Mouse (Mus musculus): ENCODE data around the gene Map3k4. TPM values are rescaled to one million over a fixed set of nuclear protein-coding genes. Genes with fewer than 3 reads are reported as not detected.

Map3k4 gene
- polyA plus RNA-seq, 1 experiment from 2014 or later = 35.6 TPM

- 77% methylated on average over 8 of the region's 9 CpGs for WGBS
- no peaks in the 10 kb centered on the region for H3K4me1 ChIP-seq (replicated peaks; ENCODE audit: control insufficient read depth, insufficient read depth)
- H3K36me3 ChIP-seq (ENCODE audit: control insufficient read depth, insufficient read depth, low read length) = peaks cover 9% of the 10 kb centered on the region; the same call in 1 of the 2 replicates
- DNase-seq (ENCODE audit: low spot score) (no peak), ATAC-seq (ENCODE audit: low FRiP score, low TSS enrichment) (0 out of 2 replicates have a peak, but pooled peaks have one; percentile 6)
- H3K27ac ChIP-seq (replicated peaks) = no peak overlapping the region
- H3K4me2 ChIP-seq (replicated peaks; ENCODE audit: low read depth) = no peak overlapping the region
- no peak overlapping the region for H3K9ac ChIP-seq (ENCODE audit: low read length)
- H3K27me3 ChIP-seq (ENCODE audit: control insufficient read depth, insufficient read depth, low read length) = no peaks in the 10 kb centered on the region
- no peaks in the 10 kb centered on the region for H3K9me3 ChIP-seq (ENCODE audit: control insufficient read depth, low read length)
- H3K4me3 ChIP-seq (ENCODE audit: low read depth, low read length) = no peak overlapping the region
- TF ChIP-seq EP300 (optimal IDR thresholded peaks at IDR 0.05) = no peak
- TF ChIP-seq CTCF (IDR thresholded peaks at IDR 0.05; ENCODE audit: low read depth) = no peak
These were observed 94.5 kb downstream of the Map3k4 start for GRCm38 (mm10) chr17:12224145-12224544.

DNA sequence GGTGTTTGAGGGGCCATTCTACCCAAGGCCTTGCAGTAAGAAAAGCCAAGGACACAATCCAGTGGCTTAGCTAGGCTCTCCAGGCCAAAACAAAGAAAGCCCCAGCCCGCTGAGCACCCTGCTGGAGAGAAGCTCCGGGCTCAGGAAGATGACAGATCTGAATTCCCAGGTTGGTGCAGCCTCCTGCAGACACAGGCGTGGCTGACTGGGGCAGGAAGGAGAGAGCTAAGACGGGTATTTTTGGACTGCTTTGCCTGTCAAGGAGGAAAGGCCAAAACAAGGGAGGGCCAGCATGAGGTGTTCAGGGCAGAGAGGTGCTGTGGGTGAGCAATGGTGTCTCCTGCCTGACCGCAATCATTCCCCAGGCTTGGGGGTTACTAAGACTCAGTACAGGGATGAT, 94.9 kb downstream of the Map3k4 start:
- peaks cover 8% of the 10 kb centered on the region; the same call in 1 of the 2 replicates for H3K36me3 ChIP-seq (ENCODE audit: control insufficient read depth, insufficient read depth, low read length)

GRCm38 (mm10) chr17:12221926-12222325, 96.7 kb downstream of the Map3k4 start:
- H3K27me3 ChIP-seq (ENCODE audit: control insufficient read depth, insufficient read depth, low read length) = no peaks in the 10 kb centered on the region
- H3K9me3 ChIP-seq (ENCODE audit: control insufficient read depth, low read length) = no peaks in the 10 kb centered on the region
- TF ChIP-seq CTCF (IDR thresholded peaks at IDR 0.05; ENCODE audit: low read depth) = no peak; the same call in 1 of the 2 replicates
- peaks cover 10% of the 10 kb centered on the region for H3K36me3 ChIP-seq (ENCODE audit: control insufficient read depth, insufficient read depth, low read length)
- H3K4me1 ChIP-seq (replicated peaks; ENCODE audit: control insufficient read depth, insufficient read depth) = no peaks in the 10 kb centered on the region
- ATAC-seq (ENCODE audit: low FRiP score, low TSS enrichment) (no peak), DNase-seq (ENCODE audit: low spot score) (no peak)
- H3K4me2 ChIP-seq (replicated peaks; ENCODE audit: low read depth) = no peak overlapping the region
- H3K27ac ChIP-seq (replicated peaks) = no peak overlapping the region
- no peak overlapping the region for H3K4me3 ChIP-seq (ENCODE audit: low read depth, low read length)
- WGBS = 41% methylated on average over 6 of the region's 6 CpGs
- H3K9ac ChIP-seq (ENCODE audit: low read length) = no peak overlapping the region

More for the DNA sequence above, 94.9 kb downstream of the Map3k4 start:
- no peak overlapping the region for H3K27ac ChIP-seq (replicated peaks)
- TF ChIP-seq EP300 (optimal IDR thresholded peaks at IDR 0.05) (no peak), CTCF (IDR thresholded peaks at IDR 0.05; ENCODE audit: low read depth) (no peak)
- 0 out of 2 replicates have a peak overlapping the region, but pooled peaks have one; percentile 4 for H3K9ac ChIP-seq (ENCODE audit: low read length)
- H3K9me3 ChIP-seq (ENCODE audit: control insufficient read depth, low read length) = no peaks in the 10 kb centered on the region
- no peak for ATAC-seq (ENCODE audit: low FRiP score, low TSS enrichment)
- 53% methylated on average over 5 of the region's 5 CpGs for WGBS
- no peaks in the 10 kb centered on the region for H3K4me1 ChIP-seq (replicated peaks; ENCODE audit: control insufficient read depth, insufficient read depth)
- no peaks in the 10 kb centered on the region for H3K27me3 ChIP-seq (ENCODE audit: control insufficient read depth, insufficient read depth, low read length)
- no peak for DNase-seq (ENCODE audit: low spot score)
- H3K4me3 ChIP-seq (ENCODE audit: low read depth, low read length) = no peak overlapping the region
- no peak overlapping the region for H3K4me2 ChIP-seq (replicated peaks; ENCODE audit: low read depth)

- no peak overlapping the region for H3K4me2 ChIP-seq (replicated peaks; ENCODE audit: low read depth)
- no peaks in the 10 kb centered on the region for H3K27me3 ChIP-seq (ENCODE audit: control insufficient read depth, insufficient read depth, low read length)
- no peak for ATAC-seq (ENCODE audit: low FRiP score, low TSS enrichment)
- no peak overlapping the region for H3K9ac ChIP-seq (ENCODE audit: low read length)
- no peaks in the 10 kb centered on the region for H3K4me1 ChIP-seq (replicated peaks; ENCODE audit: control insufficient read depth, insufficient read depth)
- no peak for TF ChIP-seq EP300 (optimal IDR thresholded peaks at IDR 0.05)
- TF ChIP-seq CTCF (IDR thresholded peaks at IDR 0.05; ENCODE audit: low read depth) = no peak
- H3K36me3 ChIP-seq (ENCODE audit: control insufficient read depth, insufficient read depth, low read length) = peaks cover 11% of the 10 kb centered on the region
- no peak overlapping the region for H3K4me3 ChIP-seq (ENCODE audit: low read depth, low read length)
- WGBS = 65% methylated on average over 6 of the region's 6 CpGs
- no peak overlapping the region for H3K27ac ChIP-seq (replicated peaks)
- DNase-seq (ENCODE audit: low spot score) = no peak
- H3K9me3 ChIP-seq (ENCODE audit: control insufficient read depth, low read length) = no peaks in the 10 kb centered on the region
These were observed 102.4 kb downstream of the Map3k4 start for GRCm38 (mm10) chr17:12216224-12216623.

DNA sequence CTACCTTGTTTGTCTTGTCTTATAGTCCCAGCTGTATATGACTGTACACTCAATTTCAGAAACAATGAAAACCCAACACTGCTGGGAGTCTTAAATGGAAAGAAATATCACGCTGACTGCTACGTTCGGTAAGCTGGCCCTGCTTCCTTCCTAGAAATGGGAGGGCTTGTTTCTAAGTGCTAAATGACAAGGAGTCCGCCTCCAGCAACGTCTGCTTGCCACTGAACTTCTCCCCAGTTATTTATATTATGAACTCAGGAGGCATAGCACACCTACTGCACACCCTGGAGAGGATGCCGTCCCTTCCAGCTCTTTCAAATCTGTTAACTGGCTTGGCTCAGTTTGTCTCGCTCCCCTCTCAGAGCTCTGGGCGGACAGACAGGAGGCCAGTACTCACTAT, 105.2 kb downstream of the Map3k4 start:
- Histone ChIP-seq H3K4me1 (replicated peaks; ENCODE audit: control insufficient read depth, insufficient read depth) (no peaks in the 10 kb centered on the region), H3K9ac (ENCODE audit: low read length) (no peak overlapping the region), H3K9me3 (ENCODE audit: control insufficient read depth, low read length) (no peaks in the 10 kb centered on the region), H3K27ac (replicated peaks) (no peak overlapping the region), H3K27me3 (ENCODE audit: control insufficient read depth, insufficient read depth, low read length) (no peaks in the 10 kb centered on the region), H3K4me2 (replicated peaks; ENCODE audit: low read depth) (no peak overlapping the region), H3K36me3 (ENCODE audit: control insufficient read depth, insufficient read depth, low read length) (peaks cover 9% of the 10 kb centered on the region), H3K4me3 (ENCODE audit: low read depth, low read length) (no peak overlapping the region)
- 83% methylated on average over 8 of the region's 8 CpGs for WGBS
- no peak for ATAC-seq (ENCODE audit: low FRiP score, low TSS enrichment)
- no peak for DNase-seq (ENCODE audit: low spot score)
- TF ChIP-seq CTCF (IDR thresholded peaks at IDR 0.05; ENCODE audit: low read depth) = no peak
- TF ChIP-seq EP300 (optimal IDR thresholded peaks at IDR 0.05) = no peak

DNA sequence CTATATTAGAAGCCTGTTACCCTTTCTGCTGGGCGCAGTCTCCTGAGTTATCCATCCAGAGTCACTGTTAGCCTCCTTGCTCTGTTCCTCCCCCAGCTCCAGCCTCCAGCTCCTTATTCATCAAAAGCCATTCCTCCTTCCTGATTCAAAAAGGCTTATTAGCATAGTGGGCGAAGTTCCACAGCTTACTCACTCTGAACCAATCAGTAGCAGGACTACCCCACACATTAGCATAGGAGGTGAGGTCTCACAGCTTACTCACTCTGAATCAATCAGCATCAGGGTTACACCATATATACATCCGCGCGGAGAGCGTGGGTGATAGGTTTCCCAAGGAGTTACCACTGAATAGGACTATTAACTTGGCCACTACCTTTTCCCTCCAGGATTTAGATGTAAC, 106.3 kb downstream of the Map3k4 start:
- H3K27me3 ChIP-seq (ENCODE audit: control insufficient read depth, insufficient read depth, low read length) = no peaks in the 10 kb centered on the region
- peaks cover 4% of the 10 kb centered on the region; the same call in 1 of the 2 replicates for H3K36me3 ChIP-seq (ENCODE audit: control insufficient read depth, insufficient read depth, low read length)
- peak; percentile 53 for ATAC-seq (ENCODE audit: low FRiP score, low TSS enrichment)
- TF ChIP-seq EP300 (optimal IDR thresholded peaks at IDR 0.05) (no peak), CTCF (IDR thresholded peaks at IDR 0.05; ENCODE audit: low read depth) (no peak)
- no peak overlapping the region for H3K4me2 ChIP-seq (replicated peaks; ENCODE audit: low read depth)
- WGBS = 85% methylated on average over 6 of the region's 6 CpGs
- no peak overlapping the region for H3K27ac ChIP-seq (replicated peaks)
- no peaks in the 10 kb centered on the region for H3K9me3 ChIP-seq (ENCODE audit: control insufficient read depth, low read length)
- H3K4me1 ChIP-seq (replicated peaks; ENCODE audit: control insufficient read depth, insufficient read depth) = no peaks in the 10 kb centered on the region
- no peak overlapping the region for H3K9ac ChIP-seq (ENCODE audit: low read length)
- no peak overlapping the region for H3K4me3 ChIP-seq (ENCODE audit: low read depth, low read length)
- DNase-seq (ENCODE audit: low spot score) = no peak
